Mouse (Mus musculus) cerebellum, postnatal 36 days (tissue): ENCODE measurements around the gene Nsun6.

Source experiments
- DNase-seq, 2 experiments: peaks; one replicate each; pipeline ENCODE4 v3.0.0; 2021 to 2022; ENCODE audit warnings: mixed read lengths in 2 of 2

Gene Nsun6

DNA sequence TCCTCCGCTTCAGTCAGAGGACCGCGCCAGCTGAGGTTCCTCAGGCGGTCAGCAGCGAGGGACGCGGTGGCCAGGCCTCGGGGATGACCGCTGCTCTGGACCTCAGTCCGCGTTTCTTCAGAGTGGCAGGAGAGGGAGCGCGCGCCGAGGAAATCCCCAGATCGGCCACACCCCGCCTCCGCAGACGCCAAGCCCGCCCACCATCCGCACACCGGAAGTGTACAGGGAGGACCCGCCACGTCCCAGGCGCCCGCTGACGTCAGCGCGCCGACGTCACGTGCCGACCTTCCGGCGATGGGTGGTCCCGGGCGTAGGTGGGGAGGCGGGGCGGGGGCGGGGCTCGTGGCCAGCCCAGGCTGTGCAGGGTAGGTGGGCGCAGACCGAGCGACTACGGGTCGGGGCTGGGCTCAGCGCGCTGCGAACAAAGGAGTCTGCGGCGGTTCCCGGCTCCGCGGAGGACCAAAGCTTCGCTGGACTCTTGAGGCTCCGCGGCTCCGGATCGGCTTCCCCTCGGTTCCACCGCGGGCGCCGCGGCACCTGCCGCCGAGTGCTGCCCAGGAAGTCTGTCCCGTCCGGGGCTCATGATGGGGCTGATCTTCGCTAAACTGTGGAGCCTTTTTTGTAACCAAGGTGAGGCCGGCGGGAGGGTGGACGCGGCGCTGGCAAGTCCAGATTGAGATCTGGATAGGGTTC is at the start of gene Nsun6:
Gene Nsun6 (minus strand): TSS at position 125 of the 693 bp plus-strand sequence.
- DNase-seq: peak; percentile 94 to 97

- DNase-seq: no peak
These were observed 49.5 kb upstream of the Nsun6 start for GRCm38 (mm10) chr2:15104386-15104785.

GRCm38 (mm10) chr2:15096514-15097090 is 41.7 kb upstream of the Nsun6 start:
- DNase-seq: no peak

DNA sequence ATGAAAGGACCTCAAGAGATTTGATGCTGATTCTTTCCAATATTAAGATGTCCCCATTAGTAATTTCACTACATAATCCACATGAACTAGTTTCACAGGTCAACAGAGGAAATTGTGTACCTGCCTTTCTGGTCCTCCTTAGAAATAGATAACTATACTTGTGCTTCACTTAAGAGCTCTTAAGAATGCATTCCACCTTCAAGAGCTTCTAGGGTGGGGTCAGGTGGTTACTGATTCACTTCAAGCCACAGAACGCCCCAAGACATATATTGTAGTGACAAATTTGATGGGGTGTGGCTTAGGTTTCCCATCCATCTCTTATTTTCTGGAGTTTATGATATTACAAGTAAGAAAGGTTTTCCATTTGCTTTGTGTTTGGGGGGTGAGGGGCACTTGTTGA is 32.4 kb upstream of the Nsun6 start:
- DNase-seq: no peak

DNA sequence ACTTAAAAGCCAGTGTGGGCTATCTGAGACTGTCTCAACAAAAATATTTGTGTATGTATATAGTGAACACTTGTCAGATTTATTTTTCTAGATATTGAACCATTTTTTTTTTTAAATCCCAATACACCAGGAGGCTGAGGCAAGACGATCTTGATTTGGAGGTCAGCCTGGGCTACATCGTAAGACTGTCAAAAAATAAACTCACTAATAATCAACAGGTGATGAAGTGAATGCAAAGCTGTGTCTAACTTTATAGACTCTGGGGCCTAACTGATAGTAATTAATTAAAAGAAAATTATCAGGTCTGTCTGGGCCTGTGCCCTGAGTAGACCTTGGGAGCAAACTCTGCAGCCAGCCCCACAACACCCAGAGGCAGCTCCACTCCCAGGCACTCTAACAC is 28.8 kb upstream of the Nsun6 start:
- no peak for DNase-seq

GRCm38 (mm10) chr2:15067091-15067490 is 12.2 kb upstream of the Nsun6 start:
- DNase-seq: no peak

- peak; percentile 30 to 31 for DNase-seq
These were observed 10.6 kb upstream of the Nsun6 start for GRCm38 (mm10) chr2:15065447-15065846.

- DNase-seq: no peak
These were observed 9.8 kb upstream of the Nsun6 start for GRCm38 (mm10) chr2:15064380-15065269.

GRCm38 (mm10) chr2:15063815-15064214 is 8.9 kb upstream of the Nsun6 start:
- no peak for DNase-seq

DNA sequence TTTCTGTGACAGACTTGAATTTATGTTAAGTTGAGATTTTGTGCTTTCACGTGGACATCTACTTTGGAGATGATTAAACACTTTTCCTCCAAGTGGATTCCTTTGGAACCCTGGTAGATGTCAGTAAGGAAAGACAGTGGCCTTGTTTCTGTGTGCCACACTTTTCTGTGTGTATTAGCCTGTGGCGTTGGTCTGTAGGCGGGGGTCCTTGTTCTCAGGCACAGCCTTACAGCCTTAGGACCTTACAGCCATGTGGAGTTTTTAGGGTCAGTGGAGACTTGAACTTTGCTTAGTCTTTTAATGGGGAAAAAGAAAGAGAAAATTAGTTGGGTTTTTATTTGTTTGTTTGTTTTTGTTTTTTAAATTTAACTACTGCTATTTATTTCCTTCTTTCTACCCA is 6.0 kb upstream of the Nsun6 start:
- no peak for DNase-seq

DNA sequence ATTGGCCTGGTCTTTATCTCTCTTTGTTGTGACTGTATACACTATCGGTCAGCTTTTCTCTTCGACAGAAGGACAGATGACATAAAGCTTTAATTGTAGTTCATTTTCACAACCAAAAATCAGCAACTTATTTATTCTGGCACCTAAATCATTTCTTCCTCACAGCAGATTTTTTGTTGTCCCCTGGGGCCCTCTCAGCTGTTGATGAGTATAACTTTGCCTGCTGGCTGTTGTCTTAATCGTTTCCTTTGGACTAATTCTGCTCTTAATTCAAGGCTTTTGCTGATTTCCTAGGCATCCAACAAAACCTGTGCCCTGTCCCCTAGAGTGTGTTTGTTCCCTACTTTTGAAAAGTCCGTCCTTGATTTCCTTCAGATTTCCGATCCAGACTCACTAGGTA is 3.4 kb upstream of the Nsun6 start:
- DNase-seq: no peak

GRCm38 (mm10) chr2:15055741-15056151 is 877 bp upstream of the Nsun6 start:
- DNase-seq: no peak

- no peak for DNase-seq
These were observed 373 bp downstream of the Nsun6 start for GRCm38 (mm10) chr2:15054496-15054895.

GRCm38 (mm10) chr2:15049117-15049873 is 5.6 kb downstream of the Nsun6 start, which contains the start of gene Arl5b:
Arl5b (plus strand) TSS chr2:15049395.
- DNase-seq: peak; percentile 94 to 95

DNA sequence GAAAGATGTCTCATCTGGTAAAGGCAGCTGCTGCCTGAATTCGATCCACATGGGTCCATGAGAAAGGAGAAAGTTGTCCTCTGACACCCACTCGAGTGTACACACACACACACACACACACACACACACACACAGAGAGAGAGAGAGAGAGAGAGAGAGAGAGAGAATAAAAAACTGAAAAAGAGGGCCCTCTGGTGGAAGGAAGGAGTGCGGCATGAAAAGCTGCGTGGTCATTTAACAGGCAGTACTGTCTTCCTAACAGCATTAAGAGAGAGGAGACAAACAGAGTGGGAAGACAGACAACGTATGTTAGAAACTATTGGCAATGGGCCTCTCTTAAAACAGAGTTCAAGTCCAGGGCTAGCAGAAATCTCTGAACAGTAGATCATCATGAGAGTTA is 14.5 kb downstream of the Nsun6 start:
- no peak for DNase-seq

GRCm38 (mm10) chr2:15038705-15039104 is 16.2 kb downstream of the Nsun6 start:
- no peak for DNase-seq

GRCm38 (mm10) chr2:15027816-15028215 is 27.1 kb downstream of the Nsun6 start:
- DNase-seq: no peak

GRCm38 (mm10) chr2:15026817-15027216 is 28.1 kb downstream of the Nsun6 start:
- DNase-seq: no peak

DNA sequence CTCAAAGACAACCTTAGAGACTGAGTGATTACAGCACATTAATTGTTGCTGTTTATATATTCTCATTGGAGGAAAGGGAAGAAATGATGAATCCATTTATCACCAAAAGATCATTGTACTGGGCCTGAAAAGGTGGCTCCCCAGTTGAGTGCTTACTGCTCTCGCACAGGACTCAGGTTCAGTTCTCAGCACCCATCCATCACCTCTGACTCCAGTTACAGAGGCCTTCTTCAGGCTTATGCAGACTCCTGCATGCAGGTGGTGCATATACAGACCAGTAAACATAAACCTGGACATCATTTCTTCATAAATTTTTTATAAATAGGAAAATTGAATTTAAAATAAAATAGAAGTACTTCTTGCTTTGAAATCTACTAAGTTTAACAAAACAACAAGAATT is 46.8 kb downstream of the Nsun6 start:
- DNase-seq: no peak

DNA sequence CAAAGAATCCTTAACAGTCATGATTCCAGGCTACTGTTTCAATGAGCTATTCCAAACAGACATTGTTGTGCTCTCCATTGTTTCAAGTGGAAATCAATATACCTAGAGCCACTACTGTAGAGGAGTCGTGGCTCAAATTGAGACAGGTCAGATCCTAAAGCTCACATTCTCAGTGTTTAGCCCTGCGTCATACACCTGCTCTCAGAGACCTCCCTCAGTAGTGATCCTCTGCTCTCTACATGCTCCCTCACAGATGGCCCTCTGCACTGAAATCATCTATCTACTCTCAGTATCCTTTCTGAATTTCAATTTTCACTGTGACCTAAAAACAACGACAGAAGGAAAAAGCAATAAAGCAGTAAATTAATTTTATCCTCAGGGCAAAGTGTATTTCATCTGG is 47.3 kb downstream of the Nsun6 start:
- no peak for DNase-seq

DNA sequence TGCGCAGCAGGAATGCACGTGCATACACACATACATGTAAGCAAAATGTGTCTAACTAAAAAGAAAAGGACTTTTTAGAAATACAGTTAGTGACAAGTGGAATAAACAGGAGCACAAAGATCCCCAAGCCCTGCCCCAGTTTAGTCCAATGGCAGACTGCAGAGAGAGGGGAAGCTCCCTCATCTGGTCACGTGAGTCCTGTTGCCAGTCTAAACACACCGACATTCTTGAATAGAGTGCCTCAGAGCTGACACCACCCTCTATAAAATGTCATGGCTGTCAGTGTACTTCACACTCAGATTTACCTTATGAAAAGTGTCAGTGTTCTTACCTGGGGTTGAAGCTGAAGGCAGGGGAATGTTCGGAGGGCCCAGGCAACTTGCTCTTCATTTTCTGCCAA is 57.0 kb downstream of the Nsun6 start:
- DNase-seq: no peak

GRCm38 (mm10) chr2:14996036-14996435 is 58.8 kb downstream of the Nsun6 start:
- DNase-seq: no peak

- no peak for DNase-seq
These were observed 62.3 kb downstream of the Nsun6 start for GRCm38 (mm10) chr2:14992531-14992930.
